Mouse (Mus musculus): Measurements from ENCODE around the gene Atp2b4. TPM values are rescaled to one million over a fixed set of nuclear protein-coding genes. Genes with fewer than 3 reads are reported as not detected.

Atp2b4 gene
- polyA plus RNA-seq, 1 experiment from 2014 or later: 11.2 TPM

GRCm38 (mm10) chr1:133797979-133798820 is 2.6 kb downstream of the Atp2b4 start:
- peaks cover 44% of the 10 kb centered on the region for H3K4me1 ChIP-seq (replicated peaks)
- WGBS: 30% methylated on average over 9 of the region's 9 CpGs
- peak overlapping the region; percentile 74; the same call in 1 of the 2 replicates for H3K27ac ChIP-seq
- peak overlapping the region; percentile 95 for H3K4me2 ChIP-seq
- 0 out of 2 replicates have a peak overlapping the region, but pooled peaks have one; percentile 20 for H3K9ac ChIP-seq
- H3K27me3 ChIP-seq: no peaks in the 10 kb centered on the region
- no peaks in the 10 kb centered on the region for H3K9me3 ChIP-seq (replicated peaks)
- no peaks in the 10 kb centered on the region for H3K36me3 ChIP-seq
- peak overlapping the region; percentile 81 for H3K4me3 ChIP-seq
- no peak for ATAC-seq (replicated peaks; ENCODE audit: insufficient number of reproducible peaks, insufficient read depth, low FRiP score, low read depth)

- no peaks in the 10 kb centered on the region for H3K36me3 ChIP-seq
- no peak overlapping the region for H3K27ac ChIP-seq
- H3K4me3 ChIP-seq: no peak overlapping the region; the same call in 1 of the 2 replicates
- no peak for ATAC-seq (replicated peaks; ENCODE audit: insufficient number of reproducible peaks, insufficient read depth, low FRiP score, low read depth)
- no peaks in the 10 kb centered on the region for H3K9me3 ChIP-seq (replicated peaks)
- H3K27me3 ChIP-seq: no peaks in the 10 kb centered on the region
- H3K4me2 ChIP-seq: peak overlapping the region; percentile 95
- H3K9ac ChIP-seq: no peak overlapping the region
- peaks cover 44% of the 10 kb centered on the region for H3K4me1 ChIP-seq (replicated peaks)
- WGBS: 59% methylated on average over 1 of the region's 1 CpGs
These were observed 3.4 kb downstream of the Atp2b4 start for GRCm38 (mm10) chr1:133797327-133797978.

GRCm38 (mm10) chr1:133793646-133794045 is 7.2 kb downstream of the Atp2b4 start:
- Histone ChIP-seq H3K4me3 (no peak overlapping the region), H3K9me3 (replicated peaks) (no peaks in the 10 kb centered on the region), H3K36me3 (peaks cover 10% of the 10 kb centered on the region; the same call in 1 of the 2 replicates), H3K4me1 (replicated peaks) (peaks cover 23% of the 10 kb centered on the region), H3K4me2 (no peak overlapping the region), H3K27me3 (no peaks in the 10 kb centered on the region), H3K27ac (no peak overlapping the region), H3K9ac (no peak overlapping the region)
- WGBS: 47% methylated on average over 1 of the region's 1 CpGs
- no peak for ATAC-seq (replicated peaks; ENCODE audit: insufficient number of reproducible peaks, insufficient read depth, low FRiP score, low read depth)

GRCm38 (mm10) chr1:133790011-133790410 is 10.8 kb downstream of the Atp2b4 start:
- Histone ChIP-seq H3K27ac (no peak overlapping the region), H3K4me1 (replicated peaks) (peaks cover 13% of the 10 kb centered on the region), H3K4me2 (no peak overlapping the region), H3K36me3 (peaks cover 10% of the 10 kb centered on the region; the same call in 1 of the 2 replicates), H3K27me3 (no peaks in the 10 kb centered on the region), H3K9ac (no peak overlapping the region), H3K4me3 (no peak overlapping the region), H3K9me3 (replicated peaks) (no peaks in the 10 kb centered on the region)
- WGBS: 90% methylated on average over 4 of the region's 4 CpGs
- no peak for ATAC-seq (replicated peaks; ENCODE audit: insufficient number of reproducible peaks, insufficient read depth, low FRiP score, low read depth)

GRCm38 (mm10) chr1:133788864-133789263 is 12.0 kb downstream of the Atp2b4 start:
- 57% methylated on average over 5 of the region's 5 CpGs for WGBS
- Histone ChIP-seq H3K4me1 (replicated peaks) (peaks cover 13% of the 10 kb centered on the region), H3K9me3 (replicated peaks) (no peaks in the 10 kb centered on the region), H3K27me3 (no peaks in the 10 kb centered on the region), H3K9ac (no peak overlapping the region), H3K36me3 (peaks cover 10% of the 10 kb centered on the region; the same call in 1 of the 2 replicates), H3K27ac (no peak overlapping the region), H3K4me3 (no peak overlapping the region), H3K4me2 (no peak overlapping the region)
- no peak for ATAC-seq (replicated peaks; ENCODE audit: insufficient number of reproducible peaks, insufficient read depth, low FRiP score, low read depth)

- no peak overlapping the region for H3K9ac ChIP-seq
- no peak overlapping the region for H3K4me3 ChIP-seq
- no peaks in the 10 kb centered on the region for H3K9me3 ChIP-seq (replicated peaks)
- no peak overlapping the region for H3K27ac ChIP-seq
- no peak overlapping the region for H3K4me2 ChIP-seq
- H3K36me3 ChIP-seq: peaks cover 10% of the 10 kb centered on the region; the same call in 1 of the 2 replicates
- H3K27me3 ChIP-seq: no peaks in the 10 kb centered on the region
- 66% methylated on average over 10 of the region's 10 CpGs for WGBS
- H3K4me1 ChIP-seq (replicated peaks): peaks cover 11% of the 10 kb centered on the region
- no peak for ATAC-seq (replicated peaks; ENCODE audit: insufficient number of reproducible peaks, insufficient read depth, low FRiP score, low read depth)
These were observed 13.2 kb downstream of the Atp2b4 start for GRCm38 (mm10) chr1:133787500-133788210.

GRCm38 (mm10) chr1:133784621-133785020 is 16.2 kb downstream of the Atp2b4 start:
- no peaks in the 10 kb centered on the region for H3K9me3 ChIP-seq (replicated peaks)
- no peak overlapping the region for H3K4me2 ChIP-seq
- no peak overlapping the region for H3K9ac ChIP-seq
- peaks cover 11% of the 10 kb centered on the region for H3K4me1 ChIP-seq (replicated peaks)
- H3K4me3 ChIP-seq: no peak overlapping the region
- no peak overlapping the region for H3K27ac ChIP-seq
- 76% methylated on average over 3 of the region's 3 CpGs for WGBS
- H3K36me3 ChIP-seq: no peaks in the 10 kb centered on the region
- no peak for ATAC-seq (replicated peaks; ENCODE audit: insufficient number of reproducible peaks, insufficient read depth, low FRiP score, low read depth)
- H3K27me3 ChIP-seq: no peaks in the 10 kb centered on the region

- Histone ChIP-seq H3K4me1 (replicated peaks) (peaks cover 7% of the 10 kb centered on the region; the same call in 1 of the 2 replicates), H3K36me3 (no peaks in the 10 kb centered on the region), H3K27ac (no peak overlapping the region), H3K27me3 (no peaks in the 10 kb centered on the region), H3K4me3 (no peak overlapping the region), H3K4me2 (no peak overlapping the region), H3K9ac (no peak overlapping the region), H3K9me3 (replicated peaks) (no peaks in the 10 kb centered on the region)
- WGBS: 51% methylated on average over 3 of the region's 3 CpGs
- ATAC-seq (replicated peaks; ENCODE audit: insufficient number of reproducible peaks, insufficient read depth, low FRiP score, low read depth): no peak
These were observed 19.3 kb downstream of the Atp2b4 start for GRCm38 (mm10) chr1:133781531-133781930.

GRCm38 (mm10) chr1:133779043-133779442 is 21.8 kb downstream of the Atp2b4 start:
- 100% methylated on average over 1 of the region's 1 CpGs for WGBS
- no peak for ATAC-seq (replicated peaks; ENCODE audit: insufficient number of reproducible peaks, insufficient read depth, low FRiP score, low read depth)
- H3K9me3 ChIP-seq (replicated peaks): no peaks in the 10 kb centered on the region
- H3K4me2 ChIP-seq: no peak overlapping the region
- H3K27ac ChIP-seq: no peak overlapping the region
- peaks cover 7% of the 10 kb centered on the region; the same call in 1 of the 2 replicates for H3K4me1 ChIP-seq (replicated peaks)
- no peaks in the 10 kb centered on the region for H3K27me3 ChIP-seq
- H3K9ac ChIP-seq: no peak overlapping the region
- no peak overlapping the region for H3K4me3 ChIP-seq
- no peaks in the 10 kb centered on the region for H3K36me3 ChIP-seq

GRCm38 (mm10) chr1:133777651-133778231 is 23.1 kb downstream of the Atp2b4 start:
- Histone ChIP-seq H3K4me3 (no peak overlapping the region), H3K9me3 (replicated peaks) (no peaks in the 10 kb centered on the region), H3K27ac (no peak overlapping the region), H3K36me3 (no peaks in the 10 kb centered on the region), H3K27me3 (no peaks in the 10 kb centered on the region), H3K4me2 (no peak overlapping the region), H3K9ac (no peak overlapping the region), H3K4me1 (replicated peaks) (peaks cover 13% of the 10 kb centered on the region)
- ATAC-seq (replicated peaks; ENCODE audit: insufficient number of reproducible peaks, insufficient read depth, low FRiP score, low read depth): no peak
- 58% methylated on average over 15 of the region's 15 CpGs for WGBS

GRCm38 (mm10) chr1:133772553-133772952 is 28.3 kb downstream of the Atp2b4 start:
- Histone ChIP-seq H3K27ac (peak overlapping the region; percentile 57; the same call in 1 of the 2 replicates), H3K36me3 (no peaks in the 10 kb centered on the region; the same call in 1 of the 2 replicates), H3K4me2 (no peak overlapping the region), H3K4me1 (replicated peaks) (peaks cover 27% of the 10 kb centered on the region), H3K27me3 (no peaks in the 10 kb centered on the region), H3K4me3 (no peak overlapping the region), H3K9ac (no peak overlapping the region), H3K9me3 (replicated peaks) (no peaks in the 10 kb centered on the region)
- WGBS: 45% methylated on average over 9 of the region's 9 CpGs
- peak; percentile 44; the same call in 1 of the 2 replicates for ATAC-seq (replicated peaks; ENCODE audit: insufficient number of reproducible peaks, insufficient read depth, low FRiP score, low read depth)
